Mouse (Mus musculus): ENCODE results near the gene Cep128. TPM values are rescaled to one million over a fixed set of nuclear protein-coding genes. Genes with fewer than 3 reads are reported as not detected.

Gene Cep128
- total RNA-seq, 2 experiments from 2014 or later, result 17.1 to 19.1 TPM

GRCm38 (mm10) chr12:90954740-90955473 lies 429.3 kb downstream of the Cep128 start:
- DNase-seq, result no peak

Small RNA genes within 50 kb of the gene (microRNA-seq; reads per million reads assigned to microRNA genes)
- gene Gm44370, result 0 reads per million in 2 experiments

Other genes starting within 250 kb of the Cep128 start
- under 1 TPM; 0.05 to 0.07 TPM for gene Tshr, start 154 bp upstream of the Cep128 start, total RNA-seq (2021)
- 10 to 100 TPM; 32.6 to 33.3 TPM for gene Gtf2a1, start 206.1 kb upstream of the Cep128 start, total RNA-seq (2021)

Data from heart, postnatal 4 days (tissue).